Mouse (Mus musculus) midbrain, embryonic 12.5 days (tissue): Measurements from ENCODE around the gene Tmem270. TPM values are rescaled to one million over a fixed set of nuclear protein-coding genes. Genes with fewer than 3 reads are reported as not detected.
"Not testable (repeated sequence)": the region's sequence is repeated elsewhere in the genome, so short reads cannot be mapped to it uniquely, and the experiment has no call there.

Experiments used
- ATAC-seq: fragments of 200-750 bp; cut with Nextera tagmentation; 2 replicates; pipeline ENCODE4 v1.8.0; 2017; ENCODE audit warnings: low read depth, moderate TSS enrichment, moderate library complexity; ENCODE audit not compliant: low FRiP score
- H3K27ac ChIP-seq: fragments of 300-500 bp; sonication (generic); replicated peaks from 2 replicates; pipeline ENCODE4 v1.5.1; 2016; ENCODE audit warnings: mild to moderate bottlenecking
- H3K27me3 ChIP-seq: fragments of 300-500 bp; sonication (generic); 2 replicates; pipeline ENCODE4 v1.6.1; 2016; ENCODE audit warnings: mild to moderate bottlenecking
- H3K36me3 ChIP-seq: fragments of 300-500 bp; sonication (generic); 2 replicates; pipeline ENCODE4 v1.6.1; 2016
- H3K4me1 ChIP-seq: fragments of 300-500 bp; sonication (generic); 2 replicates; pipeline ENCODE4 v1.6.1; 2016
- H3K4me2 ChIP-seq: fragments of 300-500 bp; sonication (generic); replicated peaks from 2 replicates; pipeline ENCODE4 v1.6.1; 2016; ENCODE audit warnings: mild to moderate bottlenecking, moderate library complexity
- H3K4me3 ChIP-seq: fragments of 300-500 bp; sonication (generic); 2 replicates; pipeline ENCODE4 v1.5.1; 2016; ENCODE audit warnings: mild to moderate bottlenecking
- H3K9ac ChIP-seq: fragments of 300-500 bp; sonication (generic); replicated peaks from 2 replicates; pipeline ENCODE4 v1.6.1; 2016; ENCODE audit warnings: mild to moderate bottlenecking, moderate library complexity
- H3K9me3 ChIP-seq: fragments of 300-500 bp; sonication (generic); 2 replicates; pipeline ENCODE4 v1.6.1; 2016; ENCODE audit warnings: mild to moderate bottlenecking
- WGBS: fragments of 180-500 bp; shearing (Covaris S2); methylation state at CpG from one replicate; pipeline ENCODE4 v1.1.7; 2016; 5-methylcytosine and 5-hydroxymethylcytosine counted together
- polyA plus RNA-seq: library from polyadenylated mRNA; unstranded; fragments of >200 nt; fragmentation: Nextera tagmentation; extraction: Ambion mirVana; gene quantifications from 2 replicates; pipeline ENCODE4 v1.2.1, GENCODE M21; 2016

Tmem270 gene
- polyA plus RNA-seq, 1 experiment from 2014 or later, result not detected

DNA sequence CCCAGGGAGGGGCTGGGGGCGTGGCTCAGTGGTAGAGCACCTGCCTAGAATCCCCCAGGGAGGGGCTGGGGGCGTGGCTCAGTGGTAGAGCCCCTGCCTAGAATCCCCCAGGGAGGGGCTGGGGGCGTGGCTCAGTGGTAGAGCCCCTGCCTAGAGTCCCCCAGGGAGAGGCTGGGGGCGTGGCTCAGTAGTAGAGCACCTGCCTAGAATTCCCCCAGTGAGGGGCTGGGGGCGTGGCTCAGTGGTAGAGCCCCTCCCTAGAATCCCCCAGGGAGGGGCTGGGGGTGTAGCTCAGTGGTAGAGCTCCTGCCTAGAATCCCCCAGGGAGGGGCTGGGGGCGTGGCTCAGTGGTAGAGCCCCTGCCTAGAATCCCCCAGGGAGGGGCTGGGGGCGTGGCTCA lies 33.0 kb upstream of the Tmem270 start:
- peaks cover 13% of the 10 kb centered on the region; the same call in 1 of the 2 replicates for H3K27me3 ChIP-seq
- not testable (repeated sequence) for H3K36me3 ChIP-seq, H3K4me2 ChIP-seq, H3K9ac ChIP-seq, H3K4me1 ChIP-seq, H3K27ac ChIP-seq, ATAC-seq, H3K4me3 ChIP-seq, H3K9me3 ChIP-seq
- WGBS, result 88% methylated on average over 3 of the region's 7 CpGs

DNA sequence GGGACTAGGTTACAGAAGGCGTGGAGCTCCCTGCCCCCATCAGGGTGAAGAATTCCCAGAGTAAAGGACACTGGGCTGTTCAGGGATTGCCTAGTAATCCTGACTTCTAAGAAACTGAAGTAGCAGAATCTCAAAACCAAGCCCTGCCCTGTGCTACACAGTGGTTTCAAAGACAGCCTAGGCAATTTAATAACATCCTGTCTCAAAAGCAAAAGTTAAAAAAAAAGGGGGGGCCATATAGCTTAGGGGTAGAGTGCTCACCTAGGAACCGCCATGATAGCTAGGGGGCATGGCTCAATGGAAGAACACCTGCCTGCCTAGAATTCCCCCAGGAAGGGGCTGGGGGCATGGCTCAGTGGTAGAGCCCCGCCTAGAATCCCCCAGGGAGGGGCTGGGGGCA lies 32.5 kb upstream of the Tmem270 start:
- peaks cover 9% of the 10 kb centered on the region; the same call in 1 of the 2 replicates for H3K27me3 ChIP-seq
- H3K36me3 ChIP-seq, result no peaks in the 10 kb centered on the region
- H3K4me3 ChIP-seq, result no peak overlapping the region
- no peak overlapping the region for H3K9ac ChIP-seq
- H3K9me3 ChIP-seq, result no peaks in the 10 kb centered on the region
- H3K27ac ChIP-seq, result no peak overlapping the region
- ATAC-seq, result no peak
- 65% methylated on average over 3 of the region's 3 CpGs for WGBS
- no peaks in the 10 kb centered on the region for H3K4me1 ChIP-seq
- H3K4me2 ChIP-seq, result no peak overlapping the region

DNA sequence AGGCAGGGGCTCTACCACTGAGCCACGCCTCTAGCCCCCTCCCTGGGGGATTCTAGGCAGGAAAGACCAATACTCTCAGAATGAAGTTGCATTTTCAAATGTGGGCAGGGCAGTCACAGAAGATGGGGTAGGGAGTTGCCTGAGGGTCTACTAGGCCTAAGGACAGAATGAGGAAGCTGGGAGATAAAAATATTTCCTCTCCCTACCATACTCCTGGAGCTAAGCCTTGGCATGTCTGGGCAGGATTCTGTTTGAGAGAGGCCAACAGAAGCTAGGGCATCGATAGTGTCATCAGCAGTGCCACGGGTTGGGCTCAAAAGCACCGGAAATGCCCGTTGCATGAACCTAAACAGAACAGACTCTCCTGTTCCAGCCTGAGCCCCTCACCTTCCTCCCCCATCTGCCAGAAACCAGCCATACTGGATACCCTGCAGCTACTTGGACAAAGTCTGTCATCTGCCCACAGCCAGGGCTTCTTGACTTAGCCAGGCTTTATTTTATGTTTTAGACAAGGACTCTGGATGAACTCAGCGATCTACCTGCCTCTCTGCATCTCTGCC lies 30.2 kb upstream of the Tmem270 start:
- H3K4me3 ChIP-seq, result no peak overlapping the region
- no peak overlapping the region for H3K9ac ChIP-seq
- H3K27me3 ChIP-seq, result no peaks in the 10 kb centered on the region
- WGBS, result 92% methylated on average over 6 of the region's 6 CpGs
- ATAC-seq, result no peak
- H3K9me3 ChIP-seq, result no peaks in the 10 kb centered on the region
- no peaks in the 10 kb centered on the region for H3K36me3 ChIP-seq
- no peak overlapping the region for H3K27ac ChIP-seq
- H3K4me2 ChIP-seq, result no peak overlapping the region
- peaks cover 5% of the 10 kb centered on the region for H3K4me1 ChIP-seq

- WGBS, result 88% methylated on average over 6 of the region's 6 CpGs
- H3K4me2 ChIP-seq, result no peak overlapping the region
- no peak overlapping the region for H3K9ac ChIP-seq
- no peak for ATAC-seq
- peaks cover 5% of the 10 kb centered on the region for H3K4me1 ChIP-seq
- no peaks in the 10 kb centered on the region for H3K27me3 ChIP-seq
- H3K27ac ChIP-seq, result no peak overlapping the region
- H3K9me3 ChIP-seq, result no peaks in the 10 kb centered on the region
- no peaks in the 10 kb centered on the region for H3K36me3 ChIP-seq
- no peak overlapping the region for H3K4me3 ChIP-seq
Measured at GRCm38 (mm10) chr5:134936051-134936450, 29.5 kb upstream of the Tmem270 start.

GRCm38 (mm10) chr5:134934666-134935065 lies 28.1 kb upstream of the Tmem270 start:
- Histone ChIP-seq H3K4me1 (peaks cover 5% of the 10 kb centered on the region), H3K36me3 (no peaks in the 10 kb centered on the region), H3K27me3 (no peaks in the 10 kb centered on the region), H3K9ac (no peak overlapping the region), H3K4me3 (no peak overlapping the region), H3K27ac (no peak overlapping the region), H3K9me3 (no peaks in the 10 kb centered on the region), H3K4me2 (no peak overlapping the region)
- no peak for ATAC-seq
- WGBS, result 88% methylated on average over 3 of the region's 3 CpGs

- H3K27me3 ChIP-seq, H3K9me3 ChIP-seq, H3K36me3 ChIP-seq, H3K4me3 ChIP-seq, ATAC-seq, H3K9ac ChIP-seq, H3K27ac ChIP-seq, H3K4me1 ChIP-seq, H3K4me2 ChIP-seq: not testable (repeated sequence)
- 80% methylated on average over 5 of the region's 5 CpGs for WGBS
Measured at GRCm38 (mm10) chr5:134933686-134934085, 27.2 kb upstream of the Tmem270 start.

DNA sequence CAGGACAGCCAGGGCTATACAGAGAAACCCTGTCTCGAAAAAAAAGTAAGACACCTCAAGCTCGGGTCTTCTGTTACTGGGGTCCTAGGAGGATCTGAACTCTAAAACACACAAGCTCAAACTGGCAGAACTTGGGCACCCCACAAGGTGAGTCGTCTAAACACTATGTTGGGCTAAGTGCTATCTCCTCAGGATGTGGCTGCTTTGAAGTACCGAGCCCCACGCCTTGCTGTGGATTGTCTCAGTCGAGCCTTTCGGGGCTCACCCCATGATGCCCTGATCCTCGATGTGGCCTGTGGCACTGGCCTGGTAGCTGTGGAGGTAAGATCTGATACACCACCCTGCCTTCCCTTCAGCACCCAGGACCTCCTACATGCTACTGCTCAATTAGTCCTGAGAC lies 26.7 kb upstream of the Tmem270 start:
- no peaks in the 10 kb centered on the region for H3K27me3 ChIP-seq
- H3K36me3 ChIP-seq, result no peaks in the 10 kb centered on the region
- peaks cover 5% of the 10 kb centered on the region for H3K4me1 ChIP-seq
- 96% methylated on average over 8 of the region's 8 CpGs for WGBS
- H3K9me3 ChIP-seq, result no peaks in the 10 kb centered on the region
- no peak overlapping the region for H3K4me3 ChIP-seq
- ATAC-seq, result no peak
- H3K27ac ChIP-seq, result no peak overlapping the region
- H3K9ac ChIP-seq, result no peak overlapping the region
- peak overlapping the region; percentile 94; the same call in 1 of the 2 replicates for H3K4me2 ChIP-seq

GRCm38 (mm10) chr5:134932903-134933276 lies 26.4 kb upstream of the Tmem270 start:
- Histone ChIP-seq H3K4me1 (peaks cover 5% of the 10 kb centered on the region), H3K9me3 (no peaks in the 10 kb centered on the region), H3K4me3 (peak overlapping the region; percentile 62), H3K9ac (peak overlapping the region; percentile 82), H3K36me3 (no peaks in the 10 kb centered on the region), H3K27me3 (no peaks in the 10 kb centered on the region), H3K27ac (no peak overlapping the region), H3K4me2 (peak overlapping the region; percentile 94)
- ATAC-seq, result peak; percentile 50; the same call in 1 of the 2 replicates
- 52% methylated on average over 9 of the region's 9 CpGs for WGBS

GRCm38 (mm10) chr5:134932179-134932902 lies 25.8 kb upstream of the Tmem270 start, which contains the start of gene Mettl27:
Gene Mettl27 (plus strand): TSS chr5:134932368.
- H3K27ac ChIP-seq, result no peak within 1 kb of the TSS
- no peaks in the 10 kb centered on the region for H3K9me3 ChIP-seq
- 2% methylated on average over 41 of the region's 41 CpGs for WGBS
- H3K4me3 ChIP-seq, result peak within 1 kb of the TSS; percentile 62
- H3K27me3 ChIP-seq, result no peaks in the 10 kb centered on the region
- ATAC-seq, result peak; percentile 94
- peaks cover 5% of the 10 kb centered on the region for H3K4me1 ChIP-seq
- no peaks in the 10 kb centered on the region for H3K36me3 ChIP-seq
- H3K9ac ChIP-seq, result peak within 1 kb of the TSS; percentile 82
- H3K4me2 ChIP-seq, result peak within 1 kb of the TSS; percentile 94

DNA sequence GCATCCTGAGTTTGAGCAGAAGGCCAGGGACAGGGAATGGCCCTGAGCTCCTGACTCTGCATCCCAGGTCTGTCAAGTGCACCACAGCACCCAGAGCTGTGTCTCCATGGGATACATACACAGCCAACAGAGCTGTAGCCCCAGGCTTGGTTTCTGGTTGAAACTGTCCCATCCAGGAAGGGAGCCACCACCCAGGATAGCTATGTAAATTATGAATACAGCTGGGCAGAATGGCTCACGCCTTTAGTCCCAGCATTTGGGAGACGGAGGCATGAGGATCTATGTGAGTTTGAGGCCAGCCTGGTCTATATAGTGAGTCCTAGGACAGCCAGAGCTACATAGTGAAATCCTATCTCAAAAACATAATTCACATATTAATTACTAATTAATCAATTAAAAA lies 23.5 kb upstream of the Tmem270 start:
- H3K36me3 ChIP-seq, result no peaks in the 10 kb centered on the region
- 90% methylated on average over 2 of the region's 2 CpGs for WGBS
- H3K9me3 ChIP-seq, result no peaks in the 10 kb centered on the region
- H3K4me3 ChIP-seq, result no peak overlapping the region
- no peak overlapping the region for H3K4me2 ChIP-seq
- ATAC-seq, result no peak
- H3K9ac ChIP-seq, result no peak overlapping the region
- H3K27ac ChIP-seq, result no peak overlapping the region
- no peaks in the 10 kb centered on the region for H3K27me3 ChIP-seq
- H3K4me1 ChIP-seq, result peaks cover 5% of the 10 kb centered on the region

DNA sequence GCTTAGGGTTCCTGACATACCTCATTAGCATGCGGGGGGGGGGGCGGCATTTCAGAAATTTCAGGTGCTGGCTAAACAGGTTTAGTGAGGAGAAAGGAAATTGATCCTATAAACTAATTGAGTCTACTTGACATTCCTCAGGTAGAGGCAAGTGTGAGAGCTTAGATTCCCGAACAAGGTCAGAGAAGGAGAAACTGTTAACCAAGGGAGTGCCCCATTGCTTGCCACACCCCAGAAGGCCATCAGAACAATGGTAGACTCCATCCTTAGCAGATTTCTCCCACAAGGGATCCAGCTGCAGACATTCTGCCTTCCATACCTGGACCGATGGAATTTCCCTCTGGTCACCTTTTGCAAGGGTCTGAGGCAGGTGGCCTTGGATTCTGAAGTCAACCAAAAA lies 20.2 kb upstream of the Tmem270 start:
- no peak for ATAC-seq
- H3K36me3 ChIP-seq, result no peaks in the 10 kb centered on the region
- WGBS, result 82% methylated on average over 4 of the region's 4 CpGs
- no peaks in the 10 kb centered on the region for H3K9me3 ChIP-seq
- H3K4me3 ChIP-seq, result no peak overlapping the region
- H3K9ac ChIP-seq, result no peak overlapping the region
- H3K4me2 ChIP-seq, result no peak overlapping the region
- H3K27me3 ChIP-seq, result no peaks in the 10 kb centered on the region
- no peak overlapping the region for H3K27ac ChIP-seq
- H3K4me1 ChIP-seq, result no peaks in the 10 kb centered on the region

DNA sequence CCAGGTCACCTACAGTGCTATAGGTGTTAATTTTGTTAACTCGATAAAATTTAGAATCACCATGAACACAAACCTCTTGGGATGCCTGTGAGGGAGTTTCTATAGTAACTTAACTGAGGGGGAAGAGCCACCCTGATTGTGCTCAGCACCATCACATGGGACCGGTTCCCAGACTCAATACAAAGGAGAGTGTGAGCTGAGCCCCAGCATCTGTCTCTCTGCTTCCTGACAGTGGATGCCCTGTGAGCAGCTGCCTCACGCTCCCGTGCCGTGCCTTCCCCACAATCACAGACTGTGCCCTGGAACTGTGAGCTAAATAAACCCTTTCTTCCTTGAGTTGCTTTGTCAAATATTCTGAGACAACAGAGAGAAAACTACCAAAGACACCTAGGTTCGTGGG lies 16.6 kb upstream of the Tmem270 start:
- Histone ChIP-seq H3K27me3 (no peaks in the 10 kb centered on the region), H3K4me1 (no peaks in the 10 kb centered on the region), H3K36me3 (no peaks in the 10 kb centered on the region), H3K4me3 (no peak overlapping the region), H3K27ac (no peak overlapping the region), H3K9ac (no peak overlapping the region), H3K9me3 (no peaks in the 10 kb centered on the region), H3K4me2 (no peak overlapping the region)
- ATAC-seq, result no peak
- WGBS, result 73% methylated on average over 6 of the region's 6 CpGs
